Mouse (Mus musculus): ENCODE results near the gene Rnf20. TPM values are rescaled to one million over a fixed set of nuclear protein-coding genes. Genes with fewer than 3 reads are reported as not detected.

The Rnf20 gene
- total RNA-seq, 2 experiments from 2014 or later: 25.9 to 28.0 TPM

GRCm38 (mm10) chr4:49639913-49640312, 8.1 kb downstream of the Rnf20 start:
- no peak for DNase-seq (ENCODE audit: low spot score)

- DNase-seq (ENCODE audit: low spot score): peak; percentile 54
Observed at GRCm38 (mm10) chr4:49659421-49659820, 27.6 kb downstream of the Rnf20 start.

- no peak for DNase-seq (ENCODE audit: low spot score)
Observed at GRCm38 (mm10) chr4:49661664-49662063, 29.9 kb downstream of the Rnf20 start.

- DNase-seq (ENCODE audit: low spot score): no peak
Observed at GRCm38 (mm10) chr4:49662231-49662630, 30.4 kb downstream of the Rnf20 start.

GRCm38 (mm10) chr4:49664850-49665249, 33.0 kb downstream of the Rnf20 start:
- no peak for DNase-seq (ENCODE audit: low spot score)

- no peak for DNase-seq (ENCODE audit: low spot score)
Observed at GRCm38 (mm10) chr4:49676071-49676470, 44.3 kb downstream of the Rnf20 start.

- no peak for DNase-seq (ENCODE audit: low spot score)
Observed at GRCm38 (mm10) chr4:49676790-49677189, 45.0 kb downstream of the Rnf20 start.

GRCm38 (mm10) chr4:49680171-49680875, 48.5 kb downstream of the Rnf20 start:
- DNase-seq (ENCODE audit: low spot score): no peak

- no peak for DNase-seq (ENCODE audit: low spot score)
Observed at GRCm38 (mm10) chr4:49681812-49682211, 50.0 kb downstream of the Rnf20 start, which contains the start of gene Ppp3r2. TSS of gene Ppp3r2 (minus strand) at chr4:49682024.

GRCm38 (mm10) chr4:49688594-49689288, 56.9 kb downstream of the Rnf20 start:
- peak; percentile 23 for DNase-seq (ENCODE audit: low spot score)

- DNase-seq (ENCODE audit: low spot score): no peak
Observed at GRCm38 (mm10) chr4:49691405-49692194, 59.8 kb downstream of the Rnf20 start.

Other genes with a start within 250 kb of the Rnf20 start
- gene Acnat2, start 223.9 kb upstream of the Rnf20 start, total RNA-seq (2021): under 1 TPM in 1 of 2 experiments, not detected in 1; 0.16 TPM
- gene Acnat1, start 158.1 kb upstream of the Rnf20 start, total RNA-seq (2021): not detected
- gene Baat, start 125.4 kb upstream of the Rnf20 start, total RNA-seq (2021): under 1 TPM; 0.11 to 0.21 TPM
- 10 to 100 TPM; 29.8 to 31.2 TPM for gene Mrpl50, start 110.9 kb upstream of the Rnf20 start, total RNA-seq (2021)
- 1 to 10 TPM; 3.0 to 4.6 TPM for gene Zfp189, start 110.8 kb upstream of the Rnf20 start, total RNA-seq (2021)
- gene Aldob, start 82.5 kb upstream of the Rnf20 start, total RNA-seq (2021): 1 to 10 TPM in 1 of 2 experiments, under 1 TPM in 1; 0.62 to 1.4 TPM
- gene Tmem246, start 34.1 kb upstream of the Rnf20 start, total RNA-seq (2021): 10 to 100 TPM; 26.1 to 29.1 TPM
- gene Ppp3r2, start 50.0 kb downstream of the Rnf20 start, total RNA-seq (2021): not detected
- gene Grin3a, start 213.7 kb downstream of the Rnf20 start, total RNA-seq (2021): not detected

Data from gastrocnemius, adult 18-20 months (tissue).